Mouse (Mus musculus): ENCODE data around the gene Megf11. TPM values are rescaled to one million over a fixed set of nuclear protein-coding genes. Genes with fewer than 3 reads are reported as not detected.
"Not testable (repeated sequence)": the region's sequence is repeated elsewhere in the genome, so short reads cannot be mapped to it uniquely, and the experiment has no call there.

Megf11 gene
- polyA plus RNA-seq, 2 experiments: 0.80 to 1.0 TPM

- peaks cover 4% of the 10 kb centered on the region; the same call in 1 of the 2 replicates for H3K4me1 ChIP-seq (ENCODE audit: control insufficient read depth, insufficient read depth, low read length)
- no peak for ATAC-seq (ENCODE audit: low FRiP score, low read depth)
- no peak overlapping the region for H3K27ac ChIP-seq (replicated peaks; ENCODE audit: low read depth, low read length)
- no peak overlapping the region for H3K9ac ChIP-seq (ENCODE audit: low read depth, low read length, severe bottlenecking)
- no peaks in the 10 kb centered on the region for H3K9me3 ChIP-seq (ENCODE audit: control insufficient read depth, low read length)
- H3K36me3 ChIP-seq (ENCODE audit: control insufficient read depth, insufficient read depth, low read length): no peaks in the 10 kb centered on the region
- H3K4me3 ChIP-seq (replicated peaks; ENCODE audit: low read length): no peak overlapping the region
- H3K4me2 ChIP-seq (replicated peaks; ENCODE audit: low read depth, low read length, severe bottlenecking): no peak overlapping the region
- DNase-seq (ENCODE audit: low spot score): no peak
- H3K27me3 ChIP-seq (ENCODE audit: control insufficient read depth, insufficient read depth, low read length): no peaks in the 10 kb centered on the region
- no peak for TF ChIP-seq POLR2A (IDR thresholded peaks at IDR 0.05; ENCODE audit: borderline replicate concordance, extremely low read depth, insufficient read depth, insufficient read length)
- WGBS: 48% methylated on average over 6 of the region's 6 CpGs
These were observed 87.3 kb downstream of the Megf11 start for GRCm38 (mm10) chr9:64472743-64473142.

- TF ChIP-seq POLR2A (IDR thresholded peaks at IDR 0.05; ENCODE audit: borderline replicate concordance, extremely low read depth, insufficient read depth, insufficient read length): no peak
- H3K36me3 ChIP-seq (ENCODE audit: control insufficient read depth, insufficient read depth, low read length): no peaks in the 10 kb centered on the region
- no peak for ATAC-seq (ENCODE audit: low FRiP score, low read depth)
- no peak overlapping the region for H3K4me3 ChIP-seq (replicated peaks; ENCODE audit: low read length)
- WGBS: 35% methylated on average over 2 of the region's 2 CpGs
- no peak overlapping the region for H3K4me2 ChIP-seq (replicated peaks; ENCODE audit: low read depth, low read length, severe bottlenecking)
- H3K9ac ChIP-seq (ENCODE audit: low read depth, low read length, severe bottlenecking): no peak overlapping the region
- H3K27me3 ChIP-seq (ENCODE audit: control insufficient read depth, insufficient read depth, low read length): no peaks in the 10 kb centered on the region
- H3K4me1 ChIP-seq (ENCODE audit: control insufficient read depth, insufficient read depth, low read length): peaks cover 4% of the 10 kb centered on the region; the same call in 1 of the 2 replicates
- DNase-seq (ENCODE audit: low spot score): no peak
- H3K27ac ChIP-seq (replicated peaks; ENCODE audit: low read depth, low read length): no peak overlapping the region
- H3K9me3 ChIP-seq (ENCODE audit: control insufficient read depth, low read length): no peaks in the 10 kb centered on the region
These were observed 87.7 kb downstream of the Megf11 start for GRCm38 (mm10) chr9:64473170-64473569.

- Histone ChIP-seq H3K4me1 (ENCODE audit: control insufficient read depth, insufficient read depth, low read length) (peaks cover 4% of the 10 kb centered on the region; the same call in 1 of the 2 replicates), H3K36me3 (ENCODE audit: control insufficient read depth, insufficient read depth, low read length) (no peaks in the 10 kb centered on the region), H3K4me2 (replicated peaks; ENCODE audit: low read depth, low read length, severe bottlenecking) (no peak overlapping the region), H3K9me3 (ENCODE audit: control insufficient read depth, low read length) (no peaks in the 10 kb centered on the region), H3K9ac (ENCODE audit: low read depth, low read length, severe bottlenecking) (no peak overlapping the region), H3K4me3 (replicated peaks; ENCODE audit: low read length) (no peak overlapping the region), H3K27me3 (ENCODE audit: control insufficient read depth, insufficient read depth, low read length) (no peaks in the 10 kb centered on the region), H3K27ac (replicated peaks; ENCODE audit: low read depth, low read length) (no peak overlapping the region)
- DNase-seq (ENCODE audit: low spot score): no peak
- WGBS: 36% methylated on average over 4 of the region's 4 CpGs
- no peak for ATAC-seq (ENCODE audit: low FRiP score, low read depth)
- TF ChIP-seq POLR2A (IDR thresholded peaks at IDR 0.05; ENCODE audit: borderline replicate concordance, extremely low read depth, insufficient read depth, insufficient read length): no peak
These were observed 88.3 kb downstream of the Megf11 start for GRCm38 (mm10) chr9:64473695-64474094.

DNA sequence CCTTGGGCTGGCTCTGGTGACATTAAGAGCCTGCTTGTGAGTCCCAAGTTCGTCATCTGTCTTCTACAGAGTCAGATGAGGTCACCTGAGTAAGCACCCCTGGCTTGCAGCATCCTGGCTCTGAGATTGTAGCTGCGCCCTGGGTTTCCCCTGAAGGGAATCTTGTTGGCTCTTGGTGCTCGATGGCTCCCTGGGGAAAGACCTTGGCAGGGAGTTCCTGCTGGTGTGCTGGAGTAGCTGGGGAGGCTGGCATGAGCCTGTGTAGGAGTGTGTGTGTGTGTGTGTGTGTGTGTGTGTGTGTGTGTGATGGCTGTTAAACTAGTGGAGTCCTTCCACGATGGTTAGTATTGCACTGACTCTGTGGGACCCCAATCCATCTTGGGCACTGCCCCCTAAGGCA, 88.7 kb downstream of the Megf11 start:
- peaks cover 4% of the 10 kb centered on the region; the same call in 1 of the 2 replicates for H3K4me1 ChIP-seq (ENCODE audit: control insufficient read depth, insufficient read depth, low read length)
- no peak overlapping the region for H3K4me3 ChIP-seq (replicated peaks; ENCODE audit: low read length)
- no peaks in the 10 kb centered on the region for H3K36me3 ChIP-seq (ENCODE audit: control insufficient read depth, insufficient read depth, low read length)
- no peak for TF ChIP-seq POLR2A (IDR thresholded peaks at IDR 0.05; ENCODE audit: borderline replicate concordance, extremely low read depth, insufficient read depth, insufficient read length)
- no peak overlapping the region for H3K27ac ChIP-seq (replicated peaks; ENCODE audit: low read depth, low read length)
- WGBS: 38% methylated on average over 4 of the region's 4 CpGs
- ATAC-seq (ENCODE audit: low FRiP score, low read depth) (no peak), DNase-seq (ENCODE audit: low spot score) (no peak)
- H3K9ac ChIP-seq (ENCODE audit: low read depth, low read length, severe bottlenecking): no peak overlapping the region
- no peaks in the 10 kb centered on the region for H3K27me3 ChIP-seq (ENCODE audit: control insufficient read depth, insufficient read depth, low read length)
- no peaks in the 10 kb centered on the region for H3K9me3 ChIP-seq (ENCODE audit: control insufficient read depth, low read length)
- H3K4me2 ChIP-seq (replicated peaks; ENCODE audit: low read depth, low read length, severe bottlenecking): no peak overlapping the region

DNA sequence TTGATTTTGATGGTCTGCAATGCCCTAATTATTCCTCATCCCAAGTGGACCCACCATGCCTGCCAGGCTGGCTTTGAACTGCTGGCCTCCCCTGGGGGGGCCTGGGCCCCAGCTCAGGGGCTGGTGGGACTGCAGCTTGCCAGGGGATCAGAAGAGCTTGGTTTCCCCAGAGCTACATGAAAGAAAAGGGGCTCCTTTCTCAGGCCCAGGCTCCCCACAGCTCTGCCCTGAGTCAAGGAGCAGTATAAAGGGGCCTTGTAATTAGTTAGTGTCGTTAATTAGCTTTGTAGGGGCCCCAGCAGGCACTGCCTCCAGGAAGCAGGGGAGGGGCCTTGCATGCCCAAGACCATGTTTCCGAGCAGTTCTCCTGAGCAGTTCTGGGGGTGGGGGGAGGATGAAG, 90.5 kb downstream of the Megf11 start:
- H3K27ac ChIP-seq (replicated peaks; ENCODE audit: low read depth, low read length): no peak overlapping the region
- TF ChIP-seq POLR2A (IDR thresholded peaks at IDR 0.05; ENCODE audit: borderline replicate concordance, extremely low read depth, insufficient read depth, insufficient read length): no peak
- no peaks in the 10 kb centered on the region for H3K9me3 ChIP-seq (ENCODE audit: control insufficient read depth, low read length)
- H3K4me1 ChIP-seq (ENCODE audit: control insufficient read depth, insufficient read depth, low read length): peaks cover 4% of the 10 kb centered on the region; the same call in 1 of the 2 replicates
- H3K9ac ChIP-seq (ENCODE audit: low read depth, low read length, severe bottlenecking): no peak overlapping the region
- H3K4me3 ChIP-seq (replicated peaks; ENCODE audit: low read length): no peak overlapping the region
- no peaks in the 10 kb centered on the region for H3K36me3 ChIP-seq (ENCODE audit: control insufficient read depth, insufficient read depth, low read length)
- DNase-seq (ENCODE audit: low spot score) (no peak), ATAC-seq (ENCODE audit: low FRiP score, low read depth) (no peak)
- 7% methylated on average over 2 of the region's 2 CpGs for WGBS
- H3K27me3 ChIP-seq (ENCODE audit: control insufficient read depth, insufficient read depth, low read length): no peaks in the 10 kb centered on the region
- H3K4me2 ChIP-seq (replicated peaks; ENCODE audit: low read depth, low read length, severe bottlenecking): no peak overlapping the region

DNA sequence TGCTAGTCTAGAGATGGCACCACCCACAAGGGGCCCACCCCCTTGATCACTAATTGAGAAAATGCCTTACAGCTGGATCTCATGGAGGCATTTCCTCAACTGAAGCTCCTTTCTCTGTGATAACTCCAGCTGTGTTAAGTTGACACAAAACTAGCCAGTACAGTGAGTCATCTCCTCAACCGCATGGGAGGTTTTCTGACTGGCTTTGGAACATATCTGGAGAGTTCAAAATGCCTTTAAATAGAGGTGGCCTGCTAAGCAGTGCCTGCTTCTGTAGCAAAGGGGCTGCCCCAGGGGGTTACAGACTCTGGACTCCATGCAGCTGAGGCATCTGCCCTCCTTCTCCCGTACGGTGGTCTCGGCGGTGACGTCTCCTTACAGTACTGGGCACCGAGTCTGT, 92.0 kb downstream of the Megf11 start:
- not testable (repeated sequence) for H3K9ac ChIP-seq (ENCODE audit: low read depth, low read length, severe bottlenecking); H3K27me3 ChIP-seq (ENCODE audit: control insufficient read depth, insufficient read depth, low read length); H3K27ac ChIP-seq (replicated peaks; ENCODE audit: low read depth, low read length); H3K4me1 ChIP-seq (ENCODE audit: control insufficient read depth, insufficient read depth, low read length); H3K4me3 ChIP-seq (replicated peaks; ENCODE audit: low read length); ATAC-seq (ENCODE audit: low FRiP score, low read depth); H3K4me2 ChIP-seq (replicated peaks; ENCODE audit: low read depth, low read length, severe bottlenecking); H3K36me3 ChIP-seq (ENCODE audit: control insufficient read depth, insufficient read depth, low read length); DNase-seq (ENCODE audit: low spot score); H3K9me3 ChIP-seq (ENCODE audit: control insufficient read depth, low read length)
- WGBS: 66% methylated on average over 7 of the region's 7 CpGs
